Mouse (Mus musculus): ENCODE data around the gene Ctrb1. TPM values are rescaled to one million over a fixed set of nuclear protein-coding genes. Genes with fewer than 3 reads are reported as not detected.

The Ctrb1 gene
- polyA plus RNA-seq, 1 experiment from 2014 or later, result 387 TPM

DNA sequence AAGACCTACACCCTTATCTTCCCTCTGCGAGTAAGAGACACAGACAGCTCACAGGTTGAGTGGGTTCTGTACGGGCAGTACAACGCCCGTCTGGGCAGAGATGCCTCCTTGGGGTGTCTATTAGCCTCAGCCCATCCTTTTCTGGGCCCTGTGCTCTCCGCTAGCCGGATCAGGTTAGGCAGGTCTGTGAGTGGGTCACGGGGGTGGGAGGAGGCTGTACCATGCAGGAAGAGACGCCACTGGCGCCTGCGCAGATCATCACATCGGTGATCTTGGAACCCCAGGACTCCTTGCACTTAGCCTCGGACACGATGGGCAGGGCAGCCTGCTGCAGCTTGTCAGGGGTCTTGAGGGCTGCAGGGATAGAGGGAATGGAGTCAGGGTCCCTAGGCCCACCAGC lies 3.9 kb downstream of the Ctrb1 start:
- H3K27me3 ChIP-seq (replicated peaks; ENCODE audit: control insufficient read depth, insufficient read depth, low read length), result no peaks in the 10 kb centered on the region
- no peaks in the 10 kb centered on the region for H3K4me1 ChIP-seq (replicated peaks; ENCODE audit: control insufficient read depth, insufficient read depth, low read length)
- 72% methylated on average over 13 of the region's 13 CpGs for WGBS
- H3K9me3 ChIP-seq (ENCODE audit: control insufficient read depth, low read length), result no peaks in the 10 kb centered on the region
- no peak overlapping the region for H3K4me3 ChIP-seq (ENCODE audit: low read depth, low read length)
- DNase-seq (ENCODE audit: low spot score) (no peak), ATAC-seq (replicated peaks; ENCODE audit: low FRiP score, low TSS enrichment, low read depth) (no peak)
- no peaks in the 10 kb centered on the region for H3K36me3 ChIP-seq (ENCODE audit: control insufficient read depth, insufficient read depth, low read length)
- H3K27ac ChIP-seq (ENCODE audit: low read depth), result no peak overlapping the region
- no peak overlapping the region for H3K9ac ChIP-seq (ENCODE audit: low read length)
- H3K4me2 ChIP-seq (ENCODE audit: low read length), result no peak overlapping the region

DNA sequence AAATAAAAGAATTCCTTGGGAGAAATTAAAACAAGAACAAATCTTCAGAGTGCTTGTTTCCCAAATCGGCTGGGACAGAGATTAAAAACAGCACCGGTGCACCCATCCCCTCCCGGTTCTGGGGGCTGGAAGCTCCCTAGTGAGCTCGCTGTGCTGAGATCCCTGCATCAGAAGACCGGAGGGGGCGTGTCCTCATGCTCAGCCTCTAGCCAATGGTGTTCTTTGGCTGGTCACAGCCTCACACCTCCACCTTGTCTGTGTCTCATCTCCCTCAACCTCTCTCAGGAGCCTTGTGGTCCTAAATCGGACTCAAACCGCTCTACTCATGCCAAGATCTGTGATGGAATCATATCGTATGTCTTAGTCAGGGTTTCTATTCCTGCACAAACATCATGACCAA lies 8.3 kb downstream of the Ctrb1 start:
- no peaks in the 10 kb centered on the region for H3K27me3 ChIP-seq (replicated peaks; ENCODE audit: control insufficient read depth, insufficient read depth, low read length)
- H3K4me3 ChIP-seq (ENCODE audit: low read depth, low read length), result no peak overlapping the region
- no peaks in the 10 kb centered on the region for H3K9me3 ChIP-seq (ENCODE audit: control insufficient read depth, low read length)
- 22% methylated on average over 9 of the region's 9 CpGs for WGBS
- ATAC-seq (replicated peaks; ENCODE audit: low FRiP score, low TSS enrichment, low read depth), result no peak
- no peak overlapping the region for H3K4me2 ChIP-seq (ENCODE audit: low read length)
- H3K27ac ChIP-seq (ENCODE audit: low read depth), result no peak overlapping the region
- no peaks in the 10 kb centered on the region for H3K4me1 ChIP-seq (replicated peaks; ENCODE audit: control insufficient read depth, insufficient read depth, low read length)
- no peaks in the 10 kb centered on the region for H3K36me3 ChIP-seq (ENCODE audit: control insufficient read depth, insufficient read depth, low read length)
- DNase-seq (ENCODE audit: low spot score), result no peak
- no peak overlapping the region for H3K9ac ChIP-seq (ENCODE audit: low read length)

DNA sequence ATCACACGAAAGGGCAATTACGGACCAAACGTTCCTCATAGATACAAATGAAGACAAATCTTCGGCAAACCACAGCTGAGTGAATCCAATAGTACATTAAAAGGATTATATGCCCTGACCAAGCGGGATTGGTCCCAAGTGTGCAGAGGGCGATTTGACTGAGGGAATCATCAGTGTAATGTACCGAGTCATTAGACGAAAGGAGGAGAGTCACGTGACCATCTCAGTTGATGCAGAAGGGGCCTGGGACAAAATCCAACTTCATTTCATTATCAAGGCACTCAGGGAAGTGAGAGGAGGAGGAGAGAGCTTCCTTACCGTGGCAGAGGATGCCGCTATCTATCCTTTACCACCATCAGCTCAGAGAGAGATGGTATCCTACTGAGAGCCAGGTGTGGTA lies 9.7 kb downstream of the Ctrb1 start:
- Histone ChIP-seq H3K4me1 (replicated peaks; ENCODE audit: control insufficient read depth, insufficient read depth, low read length) (no peaks in the 10 kb centered on the region), H3K27ac (ENCODE audit: low read depth) (no peak overlapping the region), H3K9ac (ENCODE audit: low read length) (no peak overlapping the region), H3K4me2 (ENCODE audit: low read length) (no peak overlapping the region), H3K27me3 (replicated peaks; ENCODE audit: control insufficient read depth, insufficient read depth, low read length) (no peaks in the 10 kb centered on the region), H3K4me3 (ENCODE audit: low read depth, low read length) (no peak overlapping the region), H3K9me3 (ENCODE audit: control insufficient read depth, low read length) (no peaks in the 10 kb centered on the region), H3K36me3 (ENCODE audit: control insufficient read depth, insufficient read depth, low read length) (no peaks in the 10 kb centered on the region)
- DNase-seq (ENCODE audit: low spot score) (no peak), ATAC-seq (replicated peaks; ENCODE audit: low FRiP score, low TSS enrichment, low read depth) (no peak)
- 73% methylated on average over 11 of the region's 11 CpGs for WGBS

DNA sequence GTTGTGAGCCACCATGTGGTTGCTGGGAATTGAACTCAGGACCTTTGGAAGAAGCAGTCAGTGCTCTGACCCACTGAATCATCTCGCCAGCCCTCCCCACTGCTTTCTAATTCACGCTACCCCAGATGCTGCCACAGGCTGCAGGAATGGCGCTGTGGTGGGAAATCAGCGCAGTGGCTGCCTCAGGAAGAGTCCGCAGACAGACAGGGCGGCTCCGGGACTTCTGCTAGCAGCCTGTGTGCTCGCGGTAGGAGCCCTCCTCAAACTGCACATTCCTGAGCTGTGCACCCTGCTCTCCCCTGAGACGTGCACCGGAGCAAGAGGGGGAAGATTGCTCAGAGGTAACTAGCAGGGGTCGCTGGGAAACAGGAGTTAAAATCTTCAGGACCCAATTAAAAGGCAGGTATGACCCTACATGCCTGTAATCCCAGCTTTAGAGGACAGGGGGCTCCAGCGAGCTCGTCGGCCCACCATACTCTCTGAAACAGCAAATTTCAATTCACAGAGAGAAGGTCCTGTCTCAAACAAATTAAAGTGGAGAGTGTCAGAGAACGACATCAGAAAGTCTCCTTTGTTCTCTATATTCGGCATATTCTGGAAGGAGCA lies 10.3 kb downstream of the Ctrb1 start:
- H3K4me1 ChIP-seq (replicated peaks; ENCODE audit: control insufficient read depth, insufficient read depth, low read length), result no peaks in the 10 kb centered on the region
- H3K27ac ChIP-seq (ENCODE audit: low read depth), result no peak overlapping the region
- DNase-seq (ENCODE audit: low spot score), result no peak
- 40% methylated on average over 17 of the region's 17 CpGs for WGBS
- H3K4me3 ChIP-seq (ENCODE audit: low read depth, low read length), result no peak overlapping the region
- no peak overlapping the region for H3K9ac ChIP-seq (ENCODE audit: low read length)
- H3K36me3 ChIP-seq (ENCODE audit: control insufficient read depth, insufficient read depth, low read length), result no peaks in the 10 kb centered on the region
- ATAC-seq (replicated peaks; ENCODE audit: low FRiP score, low TSS enrichment, low read depth), result no peak
- H3K9me3 ChIP-seq (ENCODE audit: control insufficient read depth, low read length), result no peaks in the 10 kb centered on the region
- no peak overlapping the region for H3K4me2 ChIP-seq (ENCODE audit: low read length)
- no peaks in the 10 kb centered on the region for H3K27me3 ChIP-seq (replicated peaks; ENCODE audit: control insufficient read depth, insufficient read depth, low read length)

DNA sequence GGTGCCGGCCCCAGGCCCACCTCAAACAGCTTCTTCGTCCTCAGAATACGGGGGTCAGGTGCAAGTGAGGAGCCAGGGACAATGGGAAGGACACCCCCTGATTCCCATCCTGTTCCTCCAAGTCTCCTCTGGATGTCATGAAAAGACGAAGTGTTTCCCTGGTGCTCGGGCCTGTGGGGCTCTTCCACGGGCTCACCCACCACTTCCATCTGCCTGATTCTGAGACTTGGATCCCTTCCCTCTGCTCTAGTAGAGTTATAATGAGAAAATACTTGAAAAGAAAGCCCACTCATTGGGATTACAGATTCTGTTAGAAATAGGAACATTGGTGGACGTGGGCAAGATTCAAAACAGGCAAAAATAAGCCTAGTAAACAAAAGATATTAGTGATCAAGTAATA lies 12.0 kb downstream of the Ctrb1 start:
- no peak for ATAC-seq (replicated peaks; ENCODE audit: low FRiP score, low TSS enrichment, low read depth)
- H3K4me2 ChIP-seq (ENCODE audit: low read length), result no peak overlapping the region
- no peaks in the 10 kb centered on the region for H3K36me3 ChIP-seq (ENCODE audit: control insufficient read depth, insufficient read depth, low read length)
- H3K4me1 ChIP-seq (replicated peaks; ENCODE audit: control insufficient read depth, insufficient read depth, low read length), result no peaks in the 10 kb centered on the region
- H3K27me3 ChIP-seq (replicated peaks; ENCODE audit: control insufficient read depth, insufficient read depth, low read length), result no peaks in the 10 kb centered on the region
- DNase-seq (ENCODE audit: low spot score), result no peak
- H3K27ac ChIP-seq (ENCODE audit: low read depth), result no peak overlapping the region
- H3K4me3 ChIP-seq (ENCODE audit: low read depth, low read length), result no peak overlapping the region
- no peak overlapping the region for H3K9ac ChIP-seq (ENCODE audit: low read length)
- 91% methylated on average over 7 of the region's 7 CpGs for WGBS
- no peaks in the 10 kb centered on the region for H3K9me3 ChIP-seq (ENCODE audit: control insufficient read depth, low read length)

DNA sequence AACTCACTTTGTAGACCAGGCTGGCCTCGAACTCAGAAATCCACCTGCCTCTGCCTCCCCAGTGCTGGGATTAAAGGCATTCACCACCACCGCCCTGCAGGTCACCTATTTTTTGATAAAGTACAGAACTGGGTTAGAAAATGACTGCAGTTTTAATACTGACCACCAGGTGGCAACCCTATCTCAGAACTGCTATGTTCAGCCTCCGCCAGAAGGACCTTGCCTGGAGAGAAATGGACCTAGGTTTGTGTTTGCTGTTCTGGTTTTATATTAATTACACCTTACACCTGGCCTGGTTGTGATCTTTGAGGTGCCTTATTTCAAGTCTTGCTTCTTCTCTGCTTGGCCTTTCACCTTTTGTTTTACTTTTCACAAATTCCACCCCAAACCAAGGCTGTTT lies 12.7 kb downstream of the Ctrb1 start:
- H3K9me3 ChIP-seq (ENCODE audit: control insufficient read depth, low read length), result no peaks in the 10 kb centered on the region
- peak; percentile 65 for DNase-seq (ENCODE audit: low spot score)
- peak; percentile 72; the same call in 1 of the 2 replicates for ATAC-seq (replicated peaks; ENCODE audit: low FRiP score, low TSS enrichment, low read depth)
- H3K36me3 ChIP-seq (ENCODE audit: control insufficient read depth, insufficient read depth, low read length), result no peaks in the 10 kb centered on the region
- no peaks in the 10 kb centered on the region for H3K4me1 ChIP-seq (replicated peaks; ENCODE audit: control insufficient read depth, insufficient read depth, low read length)
- no peaks in the 10 kb centered on the region for H3K27me3 ChIP-seq (replicated peaks; ENCODE audit: control insufficient read depth, insufficient read depth, low read length)
- H3K4me2 ChIP-seq (ENCODE audit: low read length), result no peak overlapping the region
- H3K9ac ChIP-seq (ENCODE audit: low read length), result no peak overlapping the region
- no peak overlapping the region for H3K4me3 ChIP-seq (ENCODE audit: low read depth, low read length)
- 22% methylated on average over 3 of the region's 3 CpGs for WGBS
- no peak overlapping the region for H3K27ac ChIP-seq (ENCODE audit: low read depth)

DNA sequence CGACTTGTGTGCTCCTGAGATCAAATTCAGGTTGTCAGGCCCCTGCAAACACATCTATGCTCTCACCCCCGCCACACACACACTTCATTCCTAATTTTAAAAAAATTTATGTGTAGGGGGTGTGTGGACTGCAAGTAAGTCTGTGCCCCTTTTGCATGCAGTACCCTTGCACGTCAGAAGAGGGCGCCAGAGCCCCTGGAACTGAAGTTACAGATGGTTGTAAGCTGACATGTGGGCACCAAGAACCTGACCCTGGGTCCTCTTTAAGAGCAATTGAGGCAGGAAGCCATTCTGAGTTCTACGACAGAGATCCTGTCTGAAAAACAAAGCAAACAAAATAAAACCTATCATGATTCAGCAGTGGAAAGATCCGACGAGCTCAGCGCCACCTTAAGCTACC lies 14.6 kb downstream of the Ctrb1 start:
- Histone ChIP-seq H3K4me1 (replicated peaks; ENCODE audit: control insufficient read depth, insufficient read depth, low read length) (no peaks in the 10 kb centered on the region), H3K27ac (ENCODE audit: low read depth) (no peak overlapping the region), H3K4me3 (ENCODE audit: low read depth, low read length) (no peak overlapping the region), H3K27me3 (replicated peaks; ENCODE audit: control insufficient read depth, insufficient read depth, low read length) (no peaks in the 10 kb centered on the region), H3K36me3 (ENCODE audit: control insufficient read depth, insufficient read depth, low read length) (peaks cover 5% of the 10 kb centered on the region), H3K9ac (ENCODE audit: low read length) (no peak overlapping the region), H3K4me2 (ENCODE audit: low read length) (no peak overlapping the region), H3K9me3 (ENCODE audit: control insufficient read depth, low read length) (no peaks in the 10 kb centered on the region)
- ATAC-seq (replicated peaks; ENCODE audit: low FRiP score, low TSS enrichment, low read depth) (no peak), DNase-seq (ENCODE audit: low spot score) (no peak)
- WGBS, result 77% methylated on average over 8 of the region's 8 CpGs

DNA sequence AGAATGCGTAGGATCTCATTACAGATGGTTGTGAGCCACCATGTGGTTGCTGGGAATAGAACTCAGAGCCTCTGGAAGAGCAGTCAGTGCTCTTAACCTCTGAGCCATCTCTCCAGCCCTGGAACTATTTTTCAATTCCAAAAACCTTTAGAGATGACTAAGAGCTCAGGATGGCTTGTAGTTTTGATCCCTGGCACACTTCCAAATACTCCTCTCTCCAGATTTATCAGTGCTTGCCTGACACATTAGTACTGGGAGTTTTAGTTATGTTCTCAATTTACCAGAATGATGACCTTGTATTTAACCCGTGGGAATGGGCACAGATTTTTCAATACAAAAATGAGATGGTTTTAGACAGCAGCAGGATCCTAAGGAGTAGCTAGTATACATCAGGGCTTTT lies 24.1 kb downstream of the Ctrb1 start:
- H3K27ac ChIP-seq (ENCODE audit: low read depth), result no peak overlapping the region
- no peak overlapping the region for H3K4me2 ChIP-seq (ENCODE audit: low read length)
- no peaks in the 10 kb centered on the region for H3K4me1 ChIP-seq (replicated peaks; ENCODE audit: control insufficient read depth, insufficient read depth, low read length)
- peaks cover 52% of the 10 kb centered on the region for H3K36me3 ChIP-seq (ENCODE audit: control insufficient read depth, insufficient read depth, low read length)
- 83% methylated on average over 2 of the region's 2 CpGs for WGBS
- H3K27me3 ChIP-seq (replicated peaks; ENCODE audit: control insufficient read depth, insufficient read depth, low read length), result no peaks in the 10 kb centered on the region
- ATAC-seq (replicated peaks; ENCODE audit: low FRiP score, low TSS enrichment, low read depth), result no peak
- H3K9ac ChIP-seq (ENCODE audit: low read length), result no peak overlapping the region
- no peak overlapping the region for H3K4me3 ChIP-seq (ENCODE audit: low read depth, low read length)
- H3K9me3 ChIP-seq (ENCODE audit: control insufficient read depth, low read length), result no peaks in the 10 kb centered on the region
- DNase-seq (ENCODE audit: low spot score), result no peak

DNA sequence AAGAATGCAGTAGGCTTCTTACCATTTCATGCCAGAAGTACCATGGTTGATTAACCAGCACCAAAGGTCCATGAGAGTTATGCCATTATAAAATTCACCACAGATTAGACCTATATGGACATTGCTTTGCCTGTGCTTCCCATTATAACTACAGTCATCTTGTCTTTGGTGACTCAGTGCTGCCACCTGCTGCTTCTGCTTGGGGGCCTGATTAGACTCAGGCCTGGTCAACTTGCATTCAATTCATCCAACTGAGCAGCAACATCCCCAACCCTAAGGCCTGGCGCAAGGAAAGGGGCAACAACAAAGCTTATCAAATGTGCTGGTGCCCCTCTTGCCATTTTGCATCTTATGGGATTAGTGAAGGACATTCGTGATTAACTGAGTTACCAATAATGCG lies 28.3 kb downstream of the Ctrb1 start:
- no peak overlapping the region for H3K4me3 ChIP-seq (ENCODE audit: low read depth, low read length)
- no peak overlapping the region for H3K27ac ChIP-seq (ENCODE audit: low read depth)
- H3K4me1 ChIP-seq (replicated peaks; ENCODE audit: control insufficient read depth, insufficient read depth, low read length), result no peaks in the 10 kb centered on the region
- H3K9ac ChIP-seq (ENCODE audit: low read length), result no peak overlapping the region
- H3K36me3 ChIP-seq (ENCODE audit: control insufficient read depth, insufficient read depth, low read length), result peaks cover 29% of the 10 kb centered on the region
- no peaks in the 10 kb centered on the region for H3K27me3 ChIP-seq (replicated peaks; ENCODE audit: control insufficient read depth, insufficient read depth, low read length)
- DNase-seq (ENCODE audit: low spot score), result peak; percentile 90
- no peaks in the 10 kb centered on the region for H3K9me3 ChIP-seq (ENCODE audit: control insufficient read depth, low read length)
- WGBS, result 85% methylated on average over 3 of the region's 3 CpGs
- no peak for ATAC-seq (replicated peaks; ENCODE audit: low FRiP score, low TSS enrichment, low read depth)
- no peak overlapping the region for H3K4me2 ChIP-seq (ENCODE audit: low read length)
